Mouse (Mus musculus) G1E (cell line): ENCODE measurements around the gene Zbed5.

Experiments used
- CTCF ChIP-seq: IDR thresholded peaks from 2 replicates; pipeline ENCODE4 v1.5.1; 2012; ENCODE audit warnings: low read depth, low read length, inconsistent platforms, mixed read lengths
- GATA1 ChIP-seq: IDR thresholded peaks from 2 replicates; pipeline ENCODE4 v1.6.1; 2012; ENCODE audit warnings: borderline replicate concordance, low read length, inconsistent platforms, mixed read lengths
- POLR2AphosphoS5 ChIP-seq: IDR thresholded peaks from 2 replicates; pipeline ENCODE4 v1.6.1; 2012; ENCODE audit warnings: low read depth, low read length, inconsistent platforms; ENCODE audit not compliant: insufficient replicate concordance
- TAL1 ChIP-seq: conservative IDR thresholded peaks from 2 replicates; pipeline ENCODE4 v1.6.1; 2012; ENCODE audit warnings: low read depth, low read length, inconsistent platforms, mixed read lengths

DNA sequence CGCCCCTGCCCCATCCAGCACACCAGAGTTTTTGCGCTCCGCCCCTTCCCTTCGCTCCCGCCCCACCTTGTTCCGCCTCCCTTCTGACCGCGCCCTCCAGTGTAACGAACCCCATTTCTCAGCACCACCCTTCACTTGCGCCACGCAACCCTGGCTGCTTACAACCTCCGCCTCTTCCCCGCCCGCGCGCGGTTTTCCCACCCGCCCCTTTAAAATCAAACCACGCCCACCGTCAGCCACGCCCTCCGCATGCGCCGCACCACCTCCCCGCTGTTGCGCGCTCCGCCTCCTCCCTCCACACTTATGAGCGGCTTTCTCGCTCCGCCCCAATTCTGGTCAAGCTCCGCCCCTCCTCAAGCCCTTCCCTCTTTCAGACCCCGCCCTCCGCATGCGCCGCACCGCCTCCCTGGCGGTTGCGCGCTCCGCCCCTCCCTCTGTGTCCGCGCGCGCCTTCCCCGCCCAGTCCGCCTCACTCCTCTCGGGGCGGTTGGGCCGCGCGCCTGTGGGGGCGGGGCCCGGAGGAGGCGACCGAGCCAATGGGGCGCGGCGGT is 46.0 kb downstream of the Zbed5 start, which contains the start of gene Vkorc1l1:
- no peak for TF ChIP-seq POLR2AphosphoS5
- no peak for TF ChIP-seq TAL1
- TF ChIP-seq CTCF = no peak
- no peak for TF ChIP-seq GATA1
